Mouse (Mus musculus): ENCODE data around the gene Nupl1. TPM values are rescaled to one million over a fixed set of nuclear protein-coding genes. Genes with fewer than 3 reads are reported as not detected.

Nupl1 gene
- total RNA-seq (2021) = not detected
- long read RNA-seq, experiment 1, partial matches to known transcripts = 11 of 12 reads
- long read RNA-seq, experiment 1, other reads (novel, unspliced or antisense) = 1 of 12 reads
- long read RNA-seq, experiment 2, partial matches to known transcripts = 6 of 6 reads
- long read RNA-seq, experiment 2, other reads (novel, unspliced or antisense) = 0 of 6 reads

GRCm38 (mm10) chr14:60251281-60252003 lies at the start of gene Nupl1, which contains the start of gene Gm49336:
TSS of gene Nupl1 (minus strand) at chr14:60251431.
TSS of gene Gm49336 (minus strand) at chr14:60251507.
- DNase-seq = peak; percentile 98

- DNase-seq = no peak
These were observed 49.8 kb upstream of the Nupl1 start for GRCm38 (mm10) chr14:60301024-60301423.

GRCm38 (mm10) chr14:60300224-60300991 lies 49.2 kb upstream of the Nupl1 start:
- DNase-seq = no peak

GRCm38 (mm10) chr14:60295531-60295930 lies 44.3 kb upstream of the Nupl1 start:
- DNase-seq = no peak

GRCm38 (mm10) chr14:60290363-60290762 lies 39.1 kb upstream of the Nupl1 start:
- no peak for DNase-seq

- no peak for DNase-seq
These were observed 35.1 kb upstream of the Nupl1 start for GRCm38 (mm10) chr14:60286194-60286863.

GRCm38 (mm10) chr14:60275301-60276276 lies 24.4 kb upstream of the Nupl1 start:
- DNase-seq = no peak

- no peak for DNase-seq
These were observed 22.1 kb upstream of the Nupl1 start for GRCm38 (mm10) chr14:60273346-60273745.

GRCm38 (mm10) chr14:60269333-60269732 lies 18.1 kb upstream of the Nupl1 start:
- no peak for DNase-seq

GRCm38 (mm10) chr14:60264990-60265876 lies 14.0 kb upstream of the Nupl1 start, which contains the start of gene Mtmr6:
TSS of gene Mtmr6 (plus strand) at chr14:60265228.
- peak; percentile 89 for DNase-seq

GRCm38 (mm10) chr14:60262316-60262715 lies 11.1 kb upstream of the Nupl1 start:
- no peak for DNase-seq

GRCm38 (mm10) chr14:60257851-60258250 lies 6.6 kb upstream of the Nupl1 start:
- no peak for DNase-seq

- no peak for DNase-seq
These were observed 5.9 kb upstream of the Nupl1 start for GRCm38 (mm10) chr14:60257101-60257500.

- no peak for DNase-seq
These were observed 5.1 kb upstream of the Nupl1 start for GRCm38 (mm10) chr14:60256356-60256755.

- DNase-seq = no peak
These were observed 3.5 kb upstream of the Nupl1 start for GRCm38 (mm10) chr14:60254774-60255173.

- no peak for DNase-seq
These were observed 2.2 kb upstream of the Nupl1 start for GRCm38 (mm10) chr14:60253466-60253865.

GRCm38 (mm10) chr14:60252004-60253000 lies 1.1 kb upstream of the Nupl1 start:
- peak; percentile 5 for DNase-seq

- no peak for DNase-seq
These were observed 352 bp downstream of the Nupl1 start for GRCm38 (mm10) chr14:60250879-60251278.

- DNase-seq = no peak
These were observed 865 bp downstream of the Nupl1 start for GRCm38 (mm10) chr14:60250366-60250765.
